Mouse (Mus musculus): ENCODE measurements at regions not wholly inside any gene's neighbourhood (a gene's known extent, or its start where the extent isn't known, plus 50 kb on each side); places are given as distances from the start of the nearest gene placed in this dataset.

GRCm38 (mm10) chr6:78115079-78115478 lies 135.6 kb upstream of the Ctnna2 start:
- DNase-seq = peak in 1 of 2 experiments; percentile 1

GRCm38 (mm10) chr6:78082528-78082927 lies 103.0 kb upstream of the Ctnna2 start:
- no peak for DNase-seq
- intact Hi-C loops (cut with DNase I) = no loop called here

More at GRCm38 (mm10) chr6:78115079-78115478, 135.6 kb upstream of the Ctnna2 start:
- intact Hi-C loops (cut with DNase I) = no loop called here

GRCm38 (mm10) chr6:78078919-78079318 lies 99.4 kb upstream of the Ctnna2 start:
- peak in 1 of 2 experiments; percentile 12 for DNase-seq
- intact Hi-C loops (cut with DNase I) = no loop called here

- DNase-seq = no peak
- intact Hi-C loops (cut with DNase I) = no loop called here
Observed at GRCm38 (mm10) chr6:78066323-78066722, 86.8 kb upstream of the Ctnna2 start.

- intact Hi-C loops (cut with DNase I) = no loop called here
Observed at GRCm38 (mm10) chr6:78065737-78066136, 86.2 kb upstream of the Ctnna2 start.

More at GRCm38 (mm10) chr6:78065737-78066136, 86.2 kb upstream of the Ctnna2 start:
- DNase-seq = no peak

All from heart, postnatal 14 days (tissue).